Mouse (Mus musculus) MEL-GATA-1-ER (cell line): ENCODE measurements around the gene Evi2.

Experiments used
- DNase-seq: peaks from one replicate; pipeline ENCODE4 v3.0.0-alpha.2; 2012; ENCODE audit warnings: low read depth; ENCODE audit errors: extremely low read depth

Gene Evi2

DNA sequence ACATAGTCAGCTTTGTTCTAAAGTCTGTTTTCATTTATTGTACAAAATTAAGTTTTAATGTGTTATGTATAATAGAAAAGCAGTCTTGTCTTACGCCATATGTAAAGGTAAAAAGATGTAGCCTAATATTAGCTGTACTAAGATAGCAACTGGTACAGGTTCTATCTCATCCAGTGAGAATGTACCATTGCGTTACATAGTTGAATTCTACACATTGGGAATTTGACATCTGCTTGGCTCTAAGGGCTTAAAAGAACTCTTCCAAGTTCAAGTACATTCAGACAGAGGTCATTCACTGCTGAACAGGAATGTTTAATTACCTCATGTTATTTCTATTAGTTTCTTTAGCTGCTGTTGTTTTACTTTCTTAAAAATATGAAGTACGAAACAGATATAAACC is 3.8 kb downstream of the Evi2 start:
- no peak for DNase-seq

DNA sequence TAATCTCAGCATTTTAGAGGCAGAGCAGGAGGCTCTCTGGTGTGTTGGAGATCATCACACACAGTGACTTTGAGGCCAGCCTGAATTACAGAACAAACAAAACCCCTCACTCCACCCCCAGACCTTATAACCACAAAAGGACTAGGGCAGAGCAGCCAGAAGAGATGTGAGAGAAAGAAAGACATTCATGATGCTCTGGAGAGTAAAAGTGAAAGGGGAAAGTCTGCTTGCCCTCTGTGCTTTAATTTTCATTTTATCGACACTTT is 6.1 kb downstream of the Evi2 start:
- DNase-seq, result no peak

DNA sequence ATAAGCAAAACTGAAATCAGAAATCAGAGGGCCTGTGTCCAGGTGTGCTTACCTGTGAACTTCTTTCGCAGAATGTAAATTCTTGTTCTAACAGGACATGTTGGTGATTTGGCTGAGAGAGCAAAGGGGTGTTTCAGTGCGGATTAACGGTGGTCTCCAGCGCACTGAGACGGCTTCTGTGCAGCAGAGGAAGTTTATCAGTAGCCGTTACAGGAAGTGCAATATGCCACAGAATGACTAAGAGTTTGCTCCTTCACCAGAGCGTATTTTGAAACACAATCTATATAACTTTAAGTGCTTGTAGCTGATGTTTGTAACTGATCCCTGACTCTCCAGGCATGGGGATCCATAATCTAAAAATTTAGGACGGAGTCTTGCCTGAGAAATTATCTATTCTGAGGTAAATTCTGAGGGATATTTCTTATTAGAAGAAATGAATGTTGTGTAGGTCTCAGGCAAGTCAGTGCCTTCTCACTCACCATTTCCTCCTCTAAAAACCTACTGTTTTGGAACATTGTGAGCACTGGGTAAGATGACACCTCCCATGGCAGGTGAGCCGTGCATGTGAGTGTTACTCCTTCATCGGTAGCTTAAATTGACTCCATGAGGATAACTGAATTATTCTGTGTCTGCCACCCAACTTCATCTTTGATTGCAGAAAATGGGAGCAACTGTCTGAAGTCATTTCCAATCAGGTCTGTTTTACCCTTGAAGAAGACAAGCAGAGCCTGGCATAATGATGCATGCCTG is 6.7 kb downstream of the Evi2 start, which contains the start of gene Evi2b:
TSS of gene Evi2b (minus strand) at position 203 of the 750 bp plus-strand sequence.
- peak; percentile 75 for DNase-seq

DNA sequence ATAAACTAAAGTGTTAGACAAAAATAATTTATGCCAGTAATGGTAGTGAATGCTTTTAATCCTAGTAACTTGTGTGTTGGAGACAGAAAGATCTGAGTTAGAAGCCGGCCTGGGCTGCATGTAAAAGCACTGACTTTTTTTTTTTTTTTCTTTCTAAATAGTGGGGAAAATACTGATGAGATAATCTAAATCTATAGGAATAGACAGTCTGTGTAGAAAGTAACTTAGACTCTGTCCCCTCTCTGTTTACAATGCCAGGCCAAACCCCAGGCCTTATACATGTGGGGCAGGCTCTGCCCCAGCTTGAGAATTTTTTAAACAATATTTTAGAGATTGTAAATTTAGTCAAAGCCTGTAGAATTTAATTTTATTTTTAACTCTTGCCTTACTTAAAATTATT is 7.4 kb downstream of the Evi2 start:
- DNase-seq, result no peak

DNA sequence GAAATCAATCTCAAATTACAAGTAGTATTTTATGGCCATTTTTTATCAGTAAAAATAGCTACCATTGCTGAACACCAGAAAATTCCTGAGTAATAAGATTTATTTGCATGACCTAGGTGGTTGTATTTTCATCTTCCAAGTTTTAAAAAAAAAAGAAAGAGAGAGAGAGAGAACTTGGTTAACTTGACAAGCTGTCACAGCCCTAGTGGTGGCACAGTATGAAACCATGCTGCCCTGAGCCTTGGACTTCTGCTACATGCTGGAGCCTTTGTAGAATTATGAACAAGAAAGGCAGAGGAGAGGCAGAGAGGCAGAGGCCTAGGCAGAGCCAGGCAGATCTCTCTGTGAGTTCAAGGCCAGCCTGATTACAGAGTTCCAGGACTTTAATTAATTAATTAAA is 8.5 kb downstream of the Evi2 start:
- DNase-seq, result no peak

DNA sequence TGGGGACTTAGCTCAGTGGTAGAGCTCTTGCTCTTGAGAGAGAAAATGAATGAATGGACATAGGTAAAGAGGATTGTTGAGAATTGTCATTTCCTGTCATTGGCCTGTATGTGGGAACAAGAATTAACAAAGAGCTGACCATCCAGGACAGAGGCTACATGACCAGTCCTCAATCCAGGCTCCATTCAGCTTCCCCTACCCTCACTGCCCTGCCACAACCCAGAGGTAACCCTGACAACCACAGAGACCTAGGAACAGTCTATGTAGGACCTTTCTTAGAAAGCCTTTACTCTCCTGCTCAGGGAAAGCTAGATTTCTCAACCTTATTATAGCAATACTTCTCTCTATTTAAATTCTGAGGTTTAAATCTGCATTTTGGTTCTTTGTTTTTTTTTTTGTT is 9.6 kb downstream of the Evi2 start:
- no peak for DNase-seq

DNA sequence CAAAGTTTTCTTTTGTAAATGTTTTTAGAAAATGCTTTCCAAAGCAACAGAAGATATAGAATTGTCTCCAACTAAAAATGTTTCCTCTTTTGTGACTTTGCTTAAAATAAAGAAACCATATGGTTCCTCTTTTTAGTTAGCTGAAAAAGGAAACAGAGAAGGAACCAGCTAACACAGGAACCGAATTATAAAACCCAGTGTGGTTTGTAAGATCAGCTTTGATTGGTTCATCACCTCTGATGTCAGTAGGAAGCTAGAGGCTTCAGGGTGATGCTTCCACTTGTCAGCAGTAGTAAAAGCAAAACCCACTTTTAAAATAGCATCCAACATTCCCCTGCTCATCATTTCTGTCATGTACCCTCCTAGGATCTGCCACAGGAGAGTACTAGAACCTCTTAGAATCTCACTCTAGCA is 10.5 kb downstream of the Evi2 start:
- peak; percentile 96 for DNase-seq

DNA sequence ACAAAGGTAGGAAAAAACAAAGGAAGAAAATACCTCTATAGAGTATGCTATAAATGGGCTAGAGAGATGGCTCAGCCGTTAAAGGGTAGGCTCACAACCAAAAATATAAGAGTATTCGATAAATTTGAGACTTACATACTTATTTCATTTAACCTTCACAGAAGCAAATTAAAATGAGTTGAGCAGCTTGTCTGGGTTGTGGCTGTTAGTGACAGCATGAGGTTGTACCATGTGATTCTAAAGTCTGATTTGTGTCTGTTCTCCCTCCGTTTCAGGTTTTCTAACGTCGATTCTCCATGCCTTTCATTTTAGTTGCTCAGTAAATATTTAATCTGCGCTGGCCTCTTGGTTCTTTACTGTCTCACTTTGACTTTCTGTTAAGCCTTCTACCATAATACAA is 11.1 kb downstream of the Evi2 start:
- DNase-seq, result no peak

DNA sequence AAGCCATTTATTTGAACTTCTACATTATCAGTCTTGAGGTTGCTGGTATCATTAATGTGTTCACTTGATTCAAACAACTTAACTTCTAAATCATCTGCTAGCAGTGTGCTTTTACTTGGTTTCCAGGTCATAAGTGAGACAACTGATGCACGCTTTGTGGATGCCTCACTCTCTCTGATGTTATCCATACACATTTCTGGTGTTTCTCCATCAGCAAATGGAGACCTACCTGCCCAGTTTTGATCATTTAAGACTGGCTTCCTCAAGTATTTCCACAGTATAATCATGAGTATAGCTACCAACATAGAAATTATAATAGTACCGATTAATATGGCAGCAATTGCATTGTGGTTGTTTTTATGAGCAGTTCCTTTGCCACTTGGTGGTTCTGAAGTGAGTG is 14.6 kb downstream of the Evi2 start:
- no peak for DNase-seq

DNA sequence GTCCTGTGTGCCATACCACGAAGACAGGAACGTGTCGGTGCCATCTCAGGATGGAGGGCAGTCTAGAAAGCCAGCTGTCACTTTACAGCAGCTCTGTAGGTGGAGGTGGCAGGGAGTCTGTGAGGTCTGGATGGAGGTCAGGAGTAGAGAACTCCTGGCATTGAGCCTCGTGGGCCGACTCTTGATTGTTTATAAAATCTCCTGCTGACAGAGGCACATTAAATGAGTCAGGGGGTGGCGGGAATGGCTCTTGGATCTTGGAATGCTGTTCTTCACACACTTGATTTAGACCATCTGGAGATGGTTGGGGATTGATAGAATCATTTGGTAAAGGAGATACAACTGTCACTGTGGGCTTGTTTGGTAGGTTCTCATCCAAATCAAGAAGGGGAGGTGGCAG is 15.1 kb downstream of the Evi2 start:
- no peak for DNase-seq

DNA sequence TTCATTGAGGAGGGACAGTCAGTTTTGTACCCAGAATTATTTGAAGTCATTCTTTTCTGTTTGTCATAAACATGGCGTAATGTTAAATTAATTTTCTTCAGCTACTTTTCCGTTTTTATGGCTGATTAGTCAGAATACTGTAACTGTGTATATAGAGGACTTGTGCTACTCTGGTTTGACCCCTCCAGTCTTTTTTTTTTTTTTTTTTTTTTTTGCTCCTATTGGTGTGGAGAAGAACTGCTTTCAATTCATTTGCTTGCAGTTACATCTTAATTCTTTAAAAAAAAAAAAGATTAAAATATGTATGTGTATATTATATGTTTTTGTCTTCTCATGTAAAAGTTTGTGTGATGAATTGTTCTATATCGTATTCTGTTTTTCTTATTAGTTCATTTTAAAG is 18.4 kb downstream of the Evi2 start:
- DNase-seq, result no peak

DNA sequence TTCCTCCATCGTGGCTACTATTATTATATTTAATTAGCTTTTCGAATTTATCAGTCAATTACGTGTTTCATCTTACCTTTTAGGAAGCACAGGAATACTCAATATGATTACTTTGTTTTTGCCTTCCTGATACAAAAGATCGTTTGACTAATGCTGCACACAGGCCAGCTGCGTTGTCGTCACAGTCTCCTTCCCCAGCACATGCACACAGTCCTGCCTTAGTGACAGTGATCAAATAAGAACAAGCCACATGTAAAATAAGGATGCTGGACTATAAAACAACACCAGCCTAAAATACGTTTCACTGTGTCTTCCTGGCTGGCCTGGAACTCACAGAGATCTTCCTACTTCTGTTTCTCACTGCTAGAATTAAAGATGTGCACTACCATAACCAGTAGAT is 25.9 kb downstream of the Evi2 start:
- no peak for DNase-seq

DNA sequence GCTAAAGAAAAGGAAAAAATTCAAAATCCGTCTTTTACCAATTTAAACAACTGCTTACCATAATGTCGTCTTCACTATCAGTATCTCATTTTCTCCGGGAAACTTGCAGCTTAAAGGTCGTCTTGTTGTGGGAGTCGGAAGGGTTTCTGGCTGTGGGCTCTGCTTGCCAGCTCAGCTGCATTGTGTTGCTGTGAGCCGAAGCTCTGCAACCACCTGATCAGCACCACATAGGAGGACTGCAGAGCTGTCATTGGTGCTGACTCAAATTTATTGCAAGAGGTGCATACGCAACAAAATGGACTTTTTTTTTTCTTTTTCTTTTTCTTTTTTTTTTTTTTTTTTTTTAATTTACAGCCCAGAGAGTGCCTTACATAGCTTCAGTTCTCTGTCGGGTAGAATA is 26.5 kb downstream of the Evi2 start, which contains the start of gene Omg:
TSS of gene Omg (minus strand) at position 240 of the 400 bp plus-strand sequence.
- no peak for DNase-seq

DNA sequence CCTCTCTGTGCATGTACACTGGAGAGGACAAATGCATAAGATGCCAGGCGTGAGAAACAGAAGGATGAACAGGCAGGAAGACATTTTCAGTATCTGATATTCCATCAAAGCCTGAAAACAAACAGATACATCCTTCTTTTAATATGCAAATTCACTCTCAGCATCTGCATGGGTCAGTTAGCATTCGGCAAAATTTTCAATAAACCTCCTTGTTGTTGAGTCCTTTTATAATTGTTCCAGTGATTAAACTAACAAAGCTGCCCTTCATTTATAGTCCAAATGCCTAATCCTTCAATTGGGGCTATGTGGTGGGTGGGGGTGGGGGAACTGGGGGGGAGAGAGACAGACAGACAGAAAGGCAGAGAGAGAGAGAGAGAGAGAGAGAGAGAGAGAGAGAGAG is 27.5 kb downstream of the Evi2 start:
- no peak for DNase-seq

DNA sequence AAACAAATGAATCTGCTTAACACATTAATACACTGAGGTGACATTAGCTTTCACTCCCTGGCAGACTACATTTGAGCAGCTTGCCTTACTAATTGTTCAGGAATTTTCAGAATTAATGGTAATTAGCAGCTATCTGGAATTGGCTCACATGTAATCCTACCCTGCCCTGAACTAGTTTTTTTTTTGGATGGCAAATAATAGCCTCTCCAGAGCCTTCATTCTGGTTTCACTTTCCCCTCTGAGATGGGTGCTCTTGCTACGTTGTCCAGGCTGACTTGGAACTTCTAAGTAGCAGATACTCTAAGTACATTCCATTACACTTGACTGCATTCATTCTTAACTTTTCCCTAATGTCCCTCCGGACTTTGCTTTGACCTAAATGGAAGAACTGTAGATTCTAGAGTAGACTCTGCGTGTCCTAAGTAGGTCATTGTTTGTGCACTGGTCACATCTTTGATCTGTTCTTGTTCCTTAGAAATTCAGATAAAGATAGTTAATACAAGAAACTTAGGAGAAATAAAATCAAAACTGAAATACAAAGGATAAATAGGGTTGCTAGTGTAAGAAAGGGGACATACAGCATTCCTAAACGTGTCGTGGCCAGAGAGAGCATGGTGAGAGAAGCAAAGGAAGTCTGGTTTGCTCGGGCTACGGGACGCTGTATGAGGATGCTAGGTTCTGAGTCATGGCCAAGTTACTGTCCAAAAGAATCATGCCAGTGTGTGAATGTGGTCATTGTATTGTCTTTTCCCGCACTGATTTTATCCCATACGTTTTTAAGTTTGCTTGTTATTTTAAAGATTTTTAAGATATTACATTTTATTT is 35.2 kb downstream of the Evi2 start:
- no peak for DNase-seq

DNA sequence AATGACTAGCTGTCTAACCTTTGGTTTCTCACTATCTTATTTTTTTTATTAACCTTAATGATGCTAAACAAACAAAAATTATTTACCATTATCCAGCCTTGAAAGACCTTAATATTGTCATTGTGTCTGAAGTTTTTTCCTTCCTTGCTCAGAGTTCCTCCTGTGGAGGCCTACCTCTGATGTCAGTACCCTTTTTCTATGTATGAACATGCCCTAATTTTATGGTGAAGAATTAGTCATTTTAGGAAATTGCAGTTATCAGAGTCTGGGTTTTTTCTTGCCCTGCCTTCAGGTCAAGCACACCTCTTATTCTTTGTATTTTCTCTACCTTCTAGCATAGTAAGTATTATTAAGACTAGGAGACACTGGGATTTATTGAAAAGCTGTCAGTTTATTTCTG is 45.7 kb downstream of the Evi2 start:
- no peak for DNase-seq

DNA sequence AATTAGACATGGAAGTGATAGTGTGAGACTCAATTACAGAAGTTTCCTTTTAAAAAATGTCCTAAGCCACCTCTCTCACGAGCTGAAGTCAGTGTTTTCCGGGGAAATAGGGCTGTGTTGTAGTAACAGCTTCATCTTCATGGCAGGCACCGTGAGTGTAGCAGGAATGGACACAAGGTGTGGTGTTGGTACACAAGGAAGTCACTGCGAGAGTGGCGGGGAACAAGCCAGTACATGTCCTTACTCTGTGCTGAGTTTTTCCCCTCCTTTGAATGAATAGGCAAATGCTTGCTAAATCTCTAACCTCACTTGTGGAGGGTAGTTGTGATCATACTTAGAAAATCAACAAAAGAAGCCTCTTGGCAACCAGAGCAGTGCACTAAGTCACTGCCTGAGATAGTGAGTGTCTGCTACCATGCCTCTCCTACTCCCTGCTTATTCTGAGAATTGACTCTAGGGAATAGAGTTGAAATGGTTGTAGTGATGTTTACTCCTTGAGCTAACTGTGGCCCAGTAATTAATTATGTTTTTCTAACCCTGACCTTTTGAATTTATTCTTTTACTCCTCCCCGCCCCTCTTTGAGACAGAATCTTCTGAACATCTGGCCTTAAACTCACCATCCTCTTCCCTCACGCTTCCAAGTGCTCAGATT is 46.4 kb downstream of the Evi2 start:
- no peak for DNase-seq

DNA sequence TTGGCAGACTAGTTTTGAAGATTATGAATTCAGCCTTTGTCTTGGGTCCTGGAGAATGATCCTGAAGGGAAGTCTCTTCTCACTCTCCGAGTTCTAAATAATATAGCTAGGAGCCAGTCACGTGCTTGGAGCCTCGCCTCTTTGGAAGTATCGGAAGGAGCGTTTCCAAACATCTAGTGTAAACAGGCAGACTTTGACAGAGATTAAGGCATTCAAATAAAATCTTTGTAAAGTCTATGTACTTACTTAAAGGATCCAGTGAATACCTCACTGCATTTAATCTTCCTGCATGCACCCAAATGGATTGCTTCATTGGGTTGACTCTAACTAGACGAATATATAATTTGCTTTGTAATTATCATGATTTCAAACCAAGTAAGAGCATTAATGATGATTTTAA is 47.0 kb downstream of the Evi2 start:
- DNase-seq, result no peak

DNA sequence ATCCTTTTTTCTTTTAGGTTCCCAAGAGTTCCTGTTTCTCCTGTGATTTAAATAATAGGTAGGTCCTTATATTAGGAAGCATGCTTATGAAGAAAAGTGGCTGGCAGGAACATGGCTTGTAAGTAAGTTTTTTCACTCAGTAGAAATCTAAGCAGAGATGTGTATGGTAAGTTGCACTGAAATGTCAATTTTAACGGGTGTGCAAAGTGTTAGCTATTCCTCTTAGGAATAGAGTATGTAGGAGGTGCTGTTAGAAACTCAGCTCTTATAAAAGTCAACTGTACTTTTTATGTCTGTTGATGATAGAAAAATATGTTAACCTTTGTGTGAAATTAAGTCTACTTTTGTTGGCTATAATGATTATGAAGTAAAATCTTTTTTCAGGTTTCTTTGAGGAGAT is 62.3 kb downstream of the Evi2 start:
- DNase-seq, result no peak
